28 mouse cellular contexts compared by ENCODE assay signal in the genomic region with DNA sequence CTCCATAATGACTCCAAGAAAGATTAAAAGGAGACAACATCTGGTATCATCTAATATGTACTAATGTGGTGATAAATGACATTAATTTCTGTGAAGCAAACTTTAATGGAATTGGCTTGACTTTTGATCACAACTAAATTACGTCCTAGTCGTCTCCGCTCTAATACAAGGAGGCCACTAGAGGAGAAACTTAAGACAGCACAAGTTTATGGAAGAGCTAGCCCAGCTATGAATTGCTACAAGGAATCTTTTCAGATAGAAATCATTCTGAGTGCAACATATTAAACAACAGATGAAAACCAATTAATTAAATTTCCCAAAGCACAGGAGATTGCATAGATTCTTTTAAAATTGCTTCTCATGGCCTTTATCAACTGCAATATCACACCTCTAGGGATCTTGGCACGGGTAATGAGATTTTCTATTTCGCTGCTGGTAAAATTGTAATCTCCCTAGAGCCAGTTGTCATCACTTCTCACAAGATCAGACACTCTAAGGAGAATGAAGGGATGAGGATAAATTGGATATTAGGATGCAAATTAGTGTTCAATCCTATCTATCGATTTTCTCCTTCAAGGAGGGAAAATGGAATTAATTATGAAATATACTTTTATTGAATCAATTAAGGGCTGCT. TPM values are rescaled to one million over a fixed set of nuclear protein-coding genes. Genes with fewer than 3 reads are reported as not detected.
DNase-seq lines count a peak whose midpoint lies in the region; ATAC-seq lines count a peak whose summit lies in the region.
"Had no signal": no experiment of that assay in that cellular context is flagged by ENCODE, and none has a peak within 500 bp of the region (broad histone marks: within the 10 kb centered on the region; RNA-seq: fewer than 3 reads in every experiment).

No protein-coding gene starts in this region.

- no peak overlapping the region for H3K4me3 ChIP-seq in midbrain, embryonic 11.5 days (ENCODE audit: low read depth, low read length)
- H3K4me3 ChIP-seq in midbrain, embryonic 10.5 days = no peak overlapping the region
- H3K4me3 ChIP-seq in hindbrain, embryonic 16.5 days (ENCODE audit: low read length) = no peak overlapping the region
- H3K4me3 ChIP-seq in midbrain, embryonic 15.5 days = no peak overlapping the region
- H3K4me3 ChIP-seq: heart, adult 2 months; heart, embryonic 12.5 days; kidney, embryonic 15.5 days; layer of hippocampus, adult 2 months; liver, embryonic 12.5 days; megakaryocyte, embryonic 14.5 days; neural tube, embryonic 15.5 days; stomach, embryonic 15.5 days had no signal

- H3K9me3 ChIP-seq in midbrain, embryonic 11.5 days (ENCODE audit: control insufficient read depth, low read length) = no peaks in the 10 kb centered on the region
- H3K9me3 ChIP-seq in midbrain, embryonic 10.5 days (replicated peaks) = no peaks in the 10 kb centered on the region
- H3K9me3 ChIP-seq in hindbrain, embryonic 16.5 days (ENCODE audit: control insufficient read depth, low read length) = no peaks in the 10 kb centered on the region
- H3K9me3 ChIP-seq in midbrain, embryonic 15.5 days = no peaks in the 10 kb centered on the region
- H3K9me3 ChIP-seq: heart, embryonic 12.5 days; kidney, embryonic 15.5 days; liver, embryonic 12.5 days; neural tube, embryonic 15.5 days; stomach, embryonic 15.5 days had no signal

- H3K27me3 ChIP-seq in midbrain, embryonic 11.5 days (ENCODE audit: control insufficient read depth, insufficient read depth, low read length) = no peaks in the 10 kb centered on the region
- H3K27me3 ChIP-seq in midbrain, embryonic 10.5 days (ENCODE audit: low read depth, poor library complexity, severe bottlenecking) = no peaks in the 10 kb centered on the region
- no peaks in the 10 kb centered on the region for H3K27me3 ChIP-seq in hindbrain, embryonic 16.5 days (replicated peaks; ENCODE audit: control insufficient read depth, insufficient read depth, low read length)
- no peaks in the 10 kb centered on the region for H3K27me3 ChIP-seq in midbrain, embryonic 15.5 days (replicated peaks)
- H3K27me3 ChIP-seq: heart, embryonic 12.5 days; kidney, embryonic 15.5 days; liver, embryonic 12.5 days; megakaryocyte, embryonic 14.5 days; neural tube, embryonic 15.5 days; stomach, embryonic 15.5 days had no signal

- H3K36me3 ChIP-seq in midbrain, embryonic 11.5 days (ENCODE audit: control insufficient read depth, insufficient read depth, low read length) = no peaks in the 10 kb centered on the region
- H3K36me3 ChIP-seq in midbrain, embryonic 10.5 days = no peaks in the 10 kb centered on the region
- peaks cover 3% of the 10 kb centered on the region for H3K36me3 ChIP-seq in hindbrain, embryonic 16.5 days (ENCODE audit: control insufficient read depth, insufficient read depth, low read length)
- no peaks in the 10 kb centered on the region for H3K36me3 ChIP-seq in midbrain, embryonic 15.5 days (replicated peaks)
- H3K36me3 ChIP-seq: heart, embryonic 12.5 days; kidney, embryonic 15.5 days; liver, embryonic 12.5 days; stomach, embryonic 15.5 days had no signal

- H3K9ac ChIP-seq in midbrain, embryonic 11.5 days (ENCODE audit: low read length) = no peak overlapping the region
- no peak overlapping the region for H3K9ac ChIP-seq in hindbrain, embryonic 16.5 days (ENCODE audit: low read depth, low read length)
- H3K9ac ChIP-seq in midbrain, embryonic 15.5 days = no peak overlapping the region
- H3K9ac ChIP-seq: heart, embryonic 12.5 days; kidney, embryonic 15.5 days; liver, embryonic 12.5 days; liver, postnatal 0 days; neural tube, embryonic 15.5 days; stomach, embryonic 15.5 days had no signal

- H3K27ac ChIP-seq in midbrain, embryonic 11.5 days (ENCODE audit: low read depth, low read length) = no peak overlapping the region
- H3K27ac ChIP-seq in midbrain, embryonic 10.5 days (replicated peaks) = no peak overlapping the region
- no peak overlapping the region for H3K27ac ChIP-seq in hindbrain, embryonic 16.5 days (ENCODE audit: low read depth, low read length)
- no peak overlapping the region for H3K27ac ChIP-seq in midbrain, embryonic 15.5 days
- H3K27ac ChIP-seq: heart, adult 2 months; kidney, embryonic 15.5 days; layer of hippocampus, adult 2 months; liver, embryonic 12.5 days; neural tube, embryonic 15.5 days; stomach, embryonic 15.5 days had no signal

- ATAC-seq in midbrain, embryonic 11.5 days (ENCODE audit: low FRiP score) = peak; percentile 64; the same call in 1 of the 2 replicates
- peak; percentile 60; the same call in 1 of the 2 replicates for ATAC-seq in hindbrain, embryonic 16.5 days
- peak; percentile 79 for ATAC-seq in midbrain, embryonic 15.5 days (replicated peaks)
- ATAC-seq in erythroblast, adult 5-6 weeks (replicated peaks; ENCODE audit: low FRiP score, poor library complexity, severe bottlenecking) = no peak
- ATAC-seq: activated CD4-positive, CD25-positive, alpha-beta regulatory T cell, adult 4 months; inflammation-experienced regulatory T-cells, adult 6 months; liver, embryonic 12.5 days; liver, postnatal 0 days had no signal

- no peak overlapping the region for H3K4me2 ChIP-seq in midbrain, embryonic 11.5 days
- no peak overlapping the region for H3K4me2 ChIP-seq in hindbrain, embryonic 16.5 days (ENCODE audit: low read length)
- no peak overlapping the region for H3K4me2 ChIP-seq in midbrain, embryonic 15.5 days
- H3K4me2 ChIP-seq: heart, embryonic 12.5 days; kidney, embryonic 15.5 days; liver, embryonic 12.5 days; neural tube, embryonic 15.5 days; stomach, embryonic 15.5 days had no signal

- no peaks in the 10 kb centered on the region for H3K4me1 ChIP-seq in midbrain, embryonic 11.5 days (ENCODE audit: control insufficient read depth, insufficient read depth, low read length)
- H3K4me1 ChIP-seq in midbrain, embryonic 10.5 days = no peaks in the 10 kb centered on the region
- H3K4me1 ChIP-seq in hindbrain, embryonic 16.5 days (ENCODE audit: control insufficient read depth, insufficient read depth, low read depth, low read length) = no peaks in the 10 kb centered on the region
- H3K4me1 ChIP-seq in midbrain, embryonic 15.5 days = 0 out of 2 replicates have a peak, but pooled peaks cover 2% of the 10 kb centered on the region
- H3K4me1 ChIP-seq: kidney, embryonic 15.5 days; liver, embryonic 12.5 days; megakaryocyte, embryonic 14.5 days; neural tube, embryonic 15.5 days; stomach, embryonic 15.5 days had no signal

- no peak for DNase-seq in midbrain, embryonic 11.5 days (ENCODE audit: low spot score, missing footprints)
- no peak for DNase-seq in midbrain, embryonic 10.5 days (ENCODE audit: low spot score)
- DNase-seq in T-cell, adult 2 months (ENCODE audit: low spot score) = no peak
- DNase-seq: adrenal gland, adult 2 months; adrenal gland, postnatal 36 days; B cell, adult 2 months; cerebellum, adult 8-10 months; cerebellum, postnatal 25 days; gastrocnemius, postnatal 36 days; heart, adult 2 months; heart, postnatal 4 days; kidney, adult 18-20 months; kidney, postnatal 25 days; liver, postnatal 0 days; lung, postnatal 36 days; right cerebral cortex, postnatal 25 days had no signal

- WGBS in midbrain, embryonic 11.5 days = 82% methylated on average over 6 of the region's 6 CpGs
- WGBS in midbrain, embryonic 10.5 days = 87% methylated on average over 6 of the region's 6 CpGs
- 67% methylated on average over 6 of the region's 6 CpGs for WGBS in hindbrain, embryonic 16.5 days
- WGBS in midbrain, embryonic 15.5 days = 56% methylated on average over 6 of the region's 6 CpGs

RNA-seq across cellular contexts. Expression of gene Glrb, which starts 32.7 kb away (rescaled TPM):
- 10.8 and 11.7 TPM in 2 replicates for polyA plus RNA-seq in midbrain, embryonic 11.5 days (2014; fragmentation: Nextera tagmentation; extraction: Ambion mirVana)
- polyA plus RNA-seq in midbrain, embryonic 10.5 days (2016; fragmentation: Nextera tagmentation; extraction: Ambion mirVana) = 6.9 and 8.4 TPM in 2 replicates
- polyA plus RNA-seq in hindbrain, embryonic 16.5 days (2015; fragmentation: Nextera tagmentation; extraction: Ambion mirVana) = 53.7 and 73.3 TPM in 2 replicates
- polyA plus RNA-seq in midbrain, embryonic 15.5 days (2015; fragmentation: Nextera tagmentation; extraction: Ambion mirVana) = 29.6 and 30.1 TPM in 2 replicates
- not detected in 2 replicates for total RNA-seq in erythroblast, adult 5-6 weeks (2015; ENCODE audit: low replicate concordance)
- not detected in 2 replicates for total RNA-seq in erythroblast, adult 5-6 weeks (2017; ENCODE audit: low replicate concordance)
- polyA plus RNA-seq: activated CD4-positive, CD25-positive, alpha-beta regulatory T cell, adult 4 months; inflammation-experienced regulatory T-cells, adult 6 months had no signal
